Mouse (Mus musculus) heart, postnatal 0 days (tissue): ENCODE data around the gene Gm37240. TPM values are rescaled to one million over a fixed set of nuclear protein-coding genes. Genes with fewer than 3 reads are reported as not detected.

Source experiments
- ATAC-seq: fragments of 200-750 bp; cut with Nextera tagmentation; 2 replicates; pipeline ENCODE4 v1.8.0; 2017; ENCODE audit warnings: low read depth, moderate number of reproducible peaks, moderate library complexity; ENCODE audit not compliant: insufficient read depth
- DNase-seq: peaks from one replicate; pipeline ENCODE4 v3.0.0-alpha.2; 2016; ENCODE audit warnings: low spot score
- H3K27ac ChIP-seq: fragments of 300-500 bp; sonication (generic); 2 replicates; pipeline ENCODE4 v1.5.1; 2014; ENCODE audit warnings: low read depth, mild to moderate bottlenecking
- H3K27me3 ChIP-seq: fragments of 300-500 bp; sonication (generic); 2 replicates; pipeline ENCODE4 v1.6.1; 2014; ENCODE audit warnings: low read length, mixed read lengths; ENCODE audit not compliant: control insufficient read depth, insufficient read depth
- H3K36me3 ChIP-seq: fragments of 300-500 bp; sonication (generic); replicated peaks from 2 replicates; pipeline ENCODE4 v1.6.1; 2014; ENCODE audit warnings: low read length, mixed read lengths; ENCODE audit not compliant: control insufficient read depth, insufficient read depth
- H3K4me1 ChIP-seq: fragments of 300-500 bp; sonication (generic); 2 replicates; pipeline ENCODE4 v1.6.1; 2014; ENCODE audit warnings: antibody characterized with exemption; ENCODE audit not compliant: control insufficient read depth, insufficient read depth
- H3K4me2 ChIP-seq: fragments of 300-500 bp; sonication (generic); 2 replicates; pipeline ENCODE4 v1.6.1; 2014; ENCODE audit warnings: low read depth, mild to moderate bottlenecking, low read length, moderate library complexity
- H3K4me3 ChIP-seq: fragments of 300-500 bp; sonication (generic); 2 replicates; pipeline ENCODE4 v1.5.1; 2014; ENCODE audit warnings: low read depth, low read length
- H3K9ac ChIP-seq: fragments of 300-500 bp; sonication (generic); replicated peaks from 2 replicates; pipeline ENCODE4 v1.6.1; 2014; ENCODE audit warnings: low read depth, low read length, mixed read lengths
- H3K9me3 ChIP-seq: fragments of 300-500 bp; sonication (generic); replicated peaks from 2 replicates; pipeline ENCODE4 v1.6.1; 2016; ENCODE audit warnings: low read length; ENCODE audit not compliant: control insufficient read depth
- CTCF ChIP-seq: IDR thresholded peaks from 2 replicates; pipeline ENCODE4 v1.5.1; 2016; ENCODE audit warnings: antibody characterized with exemption, control low read depth, low read depth
- EP300 ChIP-seq: IDR thresholded peaks from 2 replicates; pipeline ENCODE4 v1.6.1; 2016; ENCODE audit warnings: antibody characterized with exemption, low read depth
- whole genome bisulfite sequencing: fragments of 180-500 bp; shearing (Covaris S2); extraction: QIAGEN DNeasy Blood & Tissue Kit; methylation state at CpG from one replicate; pipeline ENCODE4 v1.1.7; 2014; 5-methylcytosine and 5-hydroxymethylcytosine counted together
- polyA plus RNA-seq: library from polyadenylated mRNA; unstranded; fragments of >200 nt; fragmentation: Nextera tagmentation; extraction: Ambion mirVana; gene quantifications from 2 replicates; pipeline ENCODE4 v1.2.1, GENCODE M21; 2015
- total RNA-seq: library from RNA; depleted of rRNA; stranded (reverse); fragments of >200 nt; gene quantifications from 2 replicates; pipeline ENCODE4 v1.2.3, GENCODE M21; 2014; ENCODE audit warnings: low replicate concordance

Gene Gm37240
- total and polyA plus RNA-seq, 2 experiments from 2014 or later = 21.7 to 72.1 TPM

DNA sequence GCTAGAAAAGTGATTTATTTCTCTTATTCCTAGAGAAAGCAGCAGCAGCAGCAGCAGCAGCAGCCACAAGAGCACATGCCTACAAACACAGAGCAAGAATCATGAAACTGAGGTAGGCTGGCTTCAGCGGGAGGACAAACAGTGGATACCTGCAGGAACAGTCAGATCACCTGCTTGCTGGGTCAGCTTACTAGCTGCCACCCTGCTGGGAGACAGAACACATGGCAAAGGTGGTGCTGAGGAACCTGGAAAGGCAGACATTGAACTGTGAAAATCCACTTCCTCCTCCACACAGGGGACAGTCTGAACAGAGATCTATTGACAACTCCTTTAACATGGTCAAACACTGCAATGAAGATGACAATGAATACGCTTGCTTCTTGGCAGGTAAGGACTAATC lies 1358.3 kb downstream of the Gm37240 start:
- WGBS = 79% methylated on average over 2 of the region's 2 CpGs
- Histone ChIP-seq H3K4me3 (no peak overlapping the region), H3K9ac (no peak overlapping the region), H3K4me2 (no peak overlapping the region), H3K4me1 (peaks cover 4% of the 10 kb centered on the region; the same call in 1 of the 2 replicates), H3K9me3 (no peaks in the 10 kb centered on the region), H3K27ac (no peak overlapping the region), H3K27me3 (no peaks in the 10 kb centered on the region), H3K36me3 (peaks cover 30% of the 10 kb centered on the region)
- TF ChIP-seq CTCF (no peak), EP300 (no peak)
- DNase-seq (no peak), ATAC-seq (no peak)

DNA sequence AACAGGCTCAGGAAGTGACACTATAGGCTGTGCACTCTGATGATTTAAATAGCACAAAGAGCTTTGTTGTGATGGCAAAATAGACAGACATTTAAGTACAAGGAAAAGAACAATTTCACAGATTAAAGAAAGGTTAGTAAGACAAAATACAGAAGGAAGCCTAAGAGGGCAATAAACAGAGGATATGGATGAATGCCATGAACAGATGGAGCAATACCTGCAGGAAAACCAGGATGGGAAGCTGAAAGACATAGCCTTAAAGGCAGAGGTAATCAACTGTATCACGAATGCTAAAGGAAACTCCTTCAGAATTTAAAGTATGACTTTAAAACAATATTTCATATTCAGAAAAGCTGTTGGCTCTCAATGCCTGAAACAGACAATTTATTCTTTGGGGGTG lies 1362.4 kb downstream of the Gm37240 start:
- Histone ChIP-seq H3K36me3 (peaks cover 12% of the 10 kb centered on the region; the same call in 1 of the 2 replicates), H3K9me3 (no peaks in the 10 kb centered on the region), H3K27ac (no peak overlapping the region), H3K4me1 (peaks cover 4% of the 10 kb centered on the region; the same call in 1 of the 2 replicates), H3K27me3 (no peaks in the 10 kb centered on the region), H3K4me3 (no peak overlapping the region), H3K9ac (no peak overlapping the region), H3K4me2 (no peak overlapping the region)
- ATAC-seq (no peak), DNase-seq (no peak)
- no peak for TF ChIP-seq CTCF
- no peak for TF ChIP-seq EP300
- WGBS = 79% methylated on average over 1 of the region's 1 CpGs

DNA sequence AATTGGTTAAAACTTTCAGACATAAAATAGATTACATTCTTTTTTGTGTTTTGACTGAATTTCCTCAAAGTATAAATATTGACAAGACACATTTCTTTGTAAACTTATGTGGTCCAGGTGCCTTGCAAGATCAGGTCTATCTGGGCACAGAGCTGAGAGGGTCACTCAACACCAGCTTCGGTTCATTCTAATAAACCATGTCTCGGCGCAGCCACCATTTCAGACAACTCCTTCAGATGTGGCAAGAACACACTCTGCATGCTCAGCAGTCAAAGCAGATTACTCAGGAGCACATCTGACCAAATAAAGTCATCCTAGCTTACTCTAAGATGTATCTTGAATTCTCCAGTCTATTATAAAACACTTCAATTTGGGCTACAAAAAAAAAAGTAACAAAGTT lies 1371.2 kb downstream of the Gm37240 start:
- Histone ChIP-seq H3K4me3 (no peak overlapping the region), H3K27me3 (no peaks in the 10 kb centered on the region), H3K4me2 (no peak overlapping the region), H3K4me1 (no peaks in the 10 kb centered on the region), H3K36me3 (peaks cover 22% of the 10 kb centered on the region; the same call in 1 of the 2 replicates), H3K9ac (no peak overlapping the region), H3K9me3 (no peaks in the 10 kb centered on the region), H3K27ac (no peak overlapping the region)
- ATAC-seq (no peak), DNase-seq (no peak)
- TF ChIP-seq EP300 = no peak
- no peak for TF ChIP-seq CTCF
- 92% methylated on average over 3 of the region's 3 CpGs for WGBS

DNA sequence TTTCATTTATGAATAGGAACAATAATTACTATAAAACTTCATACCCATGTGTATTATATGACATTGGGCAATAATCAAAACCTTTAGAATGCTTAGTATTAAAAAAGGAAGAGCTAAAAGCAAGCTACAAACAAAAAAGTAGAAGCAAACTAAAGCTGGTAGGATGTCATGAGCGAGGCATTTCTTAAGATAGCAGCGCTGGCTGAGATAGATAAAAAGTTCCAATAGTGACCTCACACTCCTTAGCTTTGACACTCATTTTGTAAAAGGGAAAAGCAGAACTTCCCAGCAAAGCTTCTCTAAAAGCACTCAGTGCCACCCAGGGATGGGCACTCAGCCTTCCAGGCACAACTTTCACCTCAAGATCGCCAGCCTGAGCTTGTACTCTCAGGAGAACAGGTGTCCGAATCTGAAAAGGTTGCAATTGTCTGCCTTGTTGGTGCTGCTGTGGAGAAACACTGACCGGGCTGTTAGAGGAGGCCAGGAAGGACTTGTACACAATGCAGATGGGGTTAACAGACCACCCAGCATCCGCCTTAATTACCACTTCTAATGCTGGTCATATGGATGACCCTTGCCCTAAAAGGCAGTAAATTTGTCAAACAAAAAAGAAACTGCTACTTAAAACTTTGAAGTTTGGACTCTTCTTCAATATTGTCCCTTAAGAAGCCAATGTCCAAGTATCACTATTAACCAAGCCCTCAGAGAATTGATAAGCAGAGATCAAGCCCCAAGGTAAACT lies 1374.4 kb downstream of the Gm37240 start:
- H3K36me3 ChIP-seq = peaks cover 13% of the 10 kb centered on the region; the same call in 1 of the 2 replicates
- DNase-seq (no peak), ATAC-seq (no peak)
- WGBS = 71% methylated on average over 6 of the region's 6 CpGs
- H3K9me3 ChIP-seq = no peaks in the 10 kb centered on the region
- no peak overlapping the region for H3K9ac ChIP-seq
- H3K27ac ChIP-seq = no peak overlapping the region
- no peak overlapping the region for H3K4me3 ChIP-seq
- H3K4me1 ChIP-seq = no peaks in the 10 kb centered on the region
- no peak overlapping the region for H3K4me2 ChIP-seq
- no peaks in the 10 kb centered on the region for H3K27me3 ChIP-seq
- no peak for TF ChIP-seq EP300
- no peak for TF ChIP-seq CTCF

DNA sequence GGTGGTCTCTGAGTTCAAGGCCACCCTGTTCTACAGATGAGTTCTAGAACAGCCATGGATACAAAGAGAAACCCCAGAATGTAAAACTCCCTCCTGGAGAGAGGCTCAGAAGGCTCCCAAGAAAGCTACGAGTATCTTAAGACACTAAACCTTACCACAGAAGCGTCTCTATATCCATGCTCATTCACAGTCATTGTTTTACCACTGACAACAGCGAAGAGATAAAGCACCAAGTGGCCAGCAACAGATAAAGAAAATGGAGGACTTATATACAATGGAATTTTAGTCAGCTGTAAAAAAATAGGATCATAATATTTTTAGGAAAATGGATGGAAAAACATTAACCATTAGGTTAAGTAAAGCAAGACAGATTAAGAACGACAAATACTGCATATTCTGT lies 1382.1 kb downstream of the Gm37240 start:
- no peak for ATAC-seq
- no peak overlapping the region for H3K4me3 ChIP-seq
- no peak for TF ChIP-seq CTCF
- no peak for TF ChIP-seq EP300
- no peaks in the 10 kb centered on the region for H3K4me1 ChIP-seq
- H3K4me2 ChIP-seq = no peak overlapping the region
- no peak overlapping the region for H3K9ac ChIP-seq
- no peak for DNase-seq
- H3K27me3 ChIP-seq = no peaks in the 10 kb centered on the region
- H3K36me3 ChIP-seq = peaks cover 17% of the 10 kb centered on the region
- H3K27ac ChIP-seq = no peak overlapping the region
- H3K9me3 ChIP-seq = no peaks in the 10 kb centered on the region
- 75% methylated on average over 4 of the region's 4 CpGs for WGBS

DNA sequence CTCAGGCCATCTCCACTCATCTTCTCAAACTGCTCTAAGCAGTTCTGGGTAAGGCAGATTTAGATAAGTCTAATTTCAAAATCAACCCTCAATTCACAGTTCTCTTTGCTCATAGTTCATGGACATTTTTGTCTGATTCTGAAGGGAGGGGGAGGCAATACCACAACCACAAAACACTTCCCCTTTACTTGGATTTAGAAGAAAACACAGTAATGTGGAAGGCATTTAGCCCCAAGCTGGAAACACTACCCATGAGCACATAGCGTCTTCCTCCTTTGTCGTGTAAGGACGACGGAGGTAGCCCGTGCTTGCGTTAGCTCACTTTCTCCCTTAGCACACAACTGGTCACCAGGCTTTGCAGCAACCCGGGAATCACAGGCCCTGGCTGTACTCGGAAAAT lies 1383.0 kb downstream of the Gm37240 start:
- ATAC-seq = no peak
- TF ChIP-seq CTCF (no peak), EP300 (no peak)
- H3K9me3 ChIP-seq = no peaks in the 10 kb centered on the region
- 91% methylated on average over 8 of the region's 8 CpGs for WGBS
- H3K9ac ChIP-seq = no peak overlapping the region
- no peak overlapping the region for H3K4me3 ChIP-seq
- H3K27ac ChIP-seq = no peak overlapping the region
- no peak for DNase-seq
- no peak overlapping the region for H3K4me2 ChIP-seq
- no peaks in the 10 kb centered on the region for H3K27me3 ChIP-seq
- H3K36me3 ChIP-seq = peaks cover 20% of the 10 kb centered on the region
- no peaks in the 10 kb centered on the region for H3K4me1 ChIP-seq
